Mouse (Mus musculus): ENCODE results near the gene Arhgap45. TPM values are rescaled to one million over a fixed set of nuclear protein-coding genes. Genes with fewer than 3 reads are reported as not detected.

The Arhgap45 gene
- polyA plus RNA-seq, 1 experiment from 2014 or later, result 1.7 TPM

GRCm38 (mm10) chr10:80003374-80004232 is 12.8 kb upstream of the Arhgap45 start:
- H3K4me2 ChIP-seq (replicated peaks), result no peak overlapping the region
- no peaks in the 10 kb centered on the region for H3K36me3 ChIP-seq (replicated peaks; ENCODE audit: control insufficient read depth, insufficient read depth)
- H3K9me3 ChIP-seq (ENCODE audit: control insufficient read depth, low read length), result no peaks in the 10 kb centered on the region
- no peaks in the 10 kb centered on the region for H3K4me1 ChIP-seq (replicated peaks; ENCODE audit: control insufficient read depth, insufficient read depth, low read length)
- ATAC-seq (ENCODE audit: low FRiP score) (no peak), DNase-seq (ENCODE audit: low spot score) (no peak)
- 62% methylated on average over 9 of the region's 9 CpGs for WGBS
- H3K4me3 ChIP-seq (replicated peaks; ENCODE audit: low read length), result no peak overlapping the region
- no peak overlapping the region for H3K27ac ChIP-seq
- no peak overlapping the region for H3K9ac ChIP-seq
- peaks cover 31% of the 10 kb centered on the region for H3K27me3 ChIP-seq (ENCODE audit: control insufficient read depth, insufficient read depth, low read length)

DNA sequence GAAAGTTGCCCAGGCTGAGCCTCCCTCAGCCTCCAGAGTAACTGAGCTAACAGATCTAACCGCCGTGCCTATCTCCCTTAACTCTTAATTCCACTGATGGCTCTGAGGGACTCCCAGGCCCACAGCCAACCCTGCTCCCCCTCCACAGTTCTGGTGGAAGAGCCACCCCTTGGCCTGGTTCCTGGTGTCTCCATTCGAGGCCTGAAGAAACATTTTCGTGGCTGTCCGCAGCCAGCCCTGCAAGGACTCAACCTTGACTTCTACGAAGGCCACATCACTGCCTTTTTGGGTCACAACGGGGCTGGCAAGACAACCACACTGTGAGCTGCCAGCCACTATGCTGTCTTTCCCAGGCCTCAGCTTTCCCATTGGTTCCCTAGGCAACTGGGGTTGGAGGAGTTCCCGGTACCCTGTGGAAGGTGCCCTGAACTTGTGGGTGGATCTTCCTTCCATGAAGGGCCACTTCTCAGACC is 12.2 kb upstream of the Arhgap45 start:
- Histone ChIP-seq H3K27me3 (ENCODE audit: control insufficient read depth, insufficient read depth, low read length) (peaks cover 31% of the 10 kb centered on the region), H3K9ac (no peak overlapping the region), H3K27ac (no peak overlapping the region), H3K4me2 (replicated peaks) (no peak overlapping the region), H3K4me1 (replicated peaks; ENCODE audit: control insufficient read depth, insufficient read depth, low read length) (no peaks in the 10 kb centered on the region), H3K4me3 (replicated peaks; ENCODE audit: low read length) (no peak overlapping the region), H3K9me3 (ENCODE audit: control insufficient read depth, low read length) (no peaks in the 10 kb centered on the region), H3K36me3 (replicated peaks; ENCODE audit: control insufficient read depth, insufficient read depth) (0 out of 2 replicates have a peak, but pooled peaks cover 6% of the 10 kb centered on the region)
- ATAC-seq (ENCODE audit: low FRiP score) (no peak), DNase-seq (ENCODE audit: low spot score) (no peak)
- WGBS, result 90% methylated on average over 8 of the region's 8 CpGs

GRCm38 (mm10) chr10:80011740-80012139 is 4.7 kb upstream of the Arhgap45 start:
- H3K9ac ChIP-seq, result no peak overlapping the region
- no peaks in the 10 kb centered on the region for H3K4me1 ChIP-seq (replicated peaks; ENCODE audit: control insufficient read depth, insufficient read depth, low read length)
- peaks cover 48% of the 10 kb centered on the region for H3K27me3 ChIP-seq (ENCODE audit: control insufficient read depth, insufficient read depth, low read length)
- no peak overlapping the region for H3K4me3 ChIP-seq (replicated peaks; ENCODE audit: low read length)
- peaks cover 26% of the 10 kb centered on the region for H3K9me3 ChIP-seq (ENCODE audit: control insufficient read depth, low read length)
- H3K36me3 ChIP-seq (replicated peaks; ENCODE audit: control insufficient read depth, insufficient read depth), result peaks cover 31% of the 10 kb centered on the region
- DNase-seq (ENCODE audit: low spot score) (no peak), ATAC-seq (ENCODE audit: low FRiP score) (no peak)
- H3K27ac ChIP-seq, result no peak overlapping the region
- 86% methylated on average over 6 of the region's 6 CpGs for WGBS
- no peak overlapping the region for H3K4me2 ChIP-seq (replicated peaks)

DNA sequence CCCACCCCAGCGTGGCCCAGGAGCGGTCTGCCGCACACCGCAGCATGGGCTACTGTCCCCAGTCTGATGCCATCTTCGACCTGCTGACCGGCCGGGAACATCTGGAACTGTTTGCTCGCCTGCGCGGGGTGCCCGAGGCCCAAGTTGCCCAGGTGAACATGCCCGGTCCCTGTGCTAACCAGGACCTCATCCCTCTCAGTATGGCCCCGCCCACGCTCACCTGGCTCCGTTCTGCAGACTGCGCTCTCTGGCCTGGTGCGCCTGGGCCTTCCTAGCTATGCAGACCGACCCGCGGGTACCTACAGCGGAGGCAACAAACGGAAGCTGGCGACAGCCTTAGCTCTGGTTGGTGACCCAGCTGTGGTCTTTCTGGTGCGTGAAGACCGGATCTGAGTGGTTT is 2.8 kb upstream of the Arhgap45 start:
- ATAC-seq (ENCODE audit: low FRiP score), result no peak
- H3K4me2 ChIP-seq (replicated peaks), result no peak overlapping the region
- DNase-seq (ENCODE audit: low spot score), result no peak
- no peak overlapping the region for H3K4me3 ChIP-seq (replicated peaks; ENCODE audit: low read length)
- no peaks in the 10 kb centered on the region for H3K4me1 ChIP-seq (replicated peaks; ENCODE audit: control insufficient read depth, insufficient read depth, low read length)
- H3K9me3 ChIP-seq (ENCODE audit: control insufficient read depth, low read length), result peaks cover 26% of the 10 kb centered on the region
- WGBS, result 36% methylated on average over 25 of the region's 25 CpGs
- peaks cover 50% of the 10 kb centered on the region for H3K27me3 ChIP-seq (ENCODE audit: control insufficient read depth, insufficient read depth, low read length)
- no peak overlapping the region for H3K9ac ChIP-seq
- H3K36me3 ChIP-seq (replicated peaks; ENCODE audit: control insufficient read depth, insufficient read depth), result peaks cover 31% of the 10 kb centered on the region
- no peak overlapping the region for H3K27ac ChIP-seq

DNA sequence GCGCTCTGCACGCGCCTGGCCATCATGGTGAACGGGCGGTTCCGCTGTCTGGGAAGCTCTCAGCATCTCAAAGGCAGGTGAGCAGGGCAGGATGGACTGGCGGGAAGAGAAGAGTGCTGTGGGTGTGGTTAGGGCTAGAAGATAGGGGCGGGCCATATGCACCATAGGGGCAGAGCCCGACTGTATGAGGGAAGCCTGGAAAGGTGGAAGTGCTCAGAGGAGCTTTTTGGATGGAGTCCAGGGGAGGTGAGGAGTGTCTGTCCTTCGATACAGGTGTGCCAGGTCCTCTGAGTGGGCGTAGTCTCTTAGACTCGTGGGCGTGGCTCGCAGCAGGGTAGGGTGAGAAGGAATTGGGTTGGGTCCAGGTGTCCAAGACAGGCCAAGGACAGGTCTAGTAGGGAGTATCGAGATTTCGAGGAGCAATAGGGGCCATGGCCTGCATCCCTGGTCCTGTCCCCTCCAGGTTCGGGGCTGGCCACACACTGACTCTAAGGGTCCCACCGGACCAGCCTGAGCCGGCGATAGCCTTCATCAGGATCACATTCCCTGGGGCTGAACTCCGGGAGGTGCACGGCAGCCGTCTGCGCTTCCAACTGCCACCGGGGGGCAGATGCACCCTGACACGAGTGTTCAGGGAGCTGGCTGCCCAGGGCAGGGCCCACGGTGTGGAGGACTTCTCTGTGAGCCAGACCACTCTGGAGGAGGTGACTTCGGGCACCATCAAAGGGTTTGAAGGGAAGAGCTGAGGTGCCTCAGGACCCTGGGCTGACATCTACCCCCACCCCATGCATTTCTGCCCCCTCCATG is 1.8 kb upstream of the Arhgap45 start:
- no peak for ATAC-seq (ENCODE audit: low FRiP score)
- Histone ChIP-seq H3K27ac (no peak overlapping the region), H3K36me3 (replicated peaks; ENCODE audit: control insufficient read depth, insufficient read depth) (peaks cover 22% of the 10 kb centered on the region), H3K9ac (no peak overlapping the region), H3K4me2 (replicated peaks) (no peak overlapping the region), H3K4me1 (replicated peaks; ENCODE audit: control insufficient read depth, insufficient read depth, low read length) (no peaks in the 10 kb centered on the region), H3K27me3 (ENCODE audit: control insufficient read depth, insufficient read depth, low read length) (peaks cover 60% of the 10 kb centered on the region), H3K4me3 (replicated peaks; ENCODE audit: low read length) (no peak overlapping the region), H3K9me3 (ENCODE audit: control insufficient read depth, low read length) (peaks cover 24% of the 10 kb centered on the region)
- no peak for DNase-seq (ENCODE audit: low spot score)
- 24% methylated on average over 28 of the region's 28 CpGs for WGBS

GRCm38 (mm10) chr10:80015583-80015982 is 870 bp upstream of the Arhgap45 start:
- 87% methylated on average over 10 of the region's 10 CpGs for WGBS
- Histone ChIP-seq H3K4me1 (replicated peaks; ENCODE audit: control insufficient read depth, insufficient read depth, low read length) (no peaks in the 10 kb centered on the region), H3K27ac (no peak overlapping the region), H3K9me3 (ENCODE audit: control insufficient read depth, low read length) (peaks cover 15% of the 10 kb centered on the region), H3K4me3 (replicated peaks; ENCODE audit: low read length) (no peak overlapping the region), H3K4me2 (replicated peaks) (no peak overlapping the region), H3K27me3 (ENCODE audit: control insufficient read depth, insufficient read depth, low read length) (peaks cover 69% of the 10 kb centered on the region), H3K9ac (no peak overlapping the region), H3K36me3 (replicated peaks; ENCODE audit: control insufficient read depth, insufficient read depth) (peaks cover 14% of the 10 kb centered on the region)
- DNase-seq (ENCODE audit: low spot score) (no peak), ATAC-seq (ENCODE audit: low FRiP score) (no peak)

DNA sequence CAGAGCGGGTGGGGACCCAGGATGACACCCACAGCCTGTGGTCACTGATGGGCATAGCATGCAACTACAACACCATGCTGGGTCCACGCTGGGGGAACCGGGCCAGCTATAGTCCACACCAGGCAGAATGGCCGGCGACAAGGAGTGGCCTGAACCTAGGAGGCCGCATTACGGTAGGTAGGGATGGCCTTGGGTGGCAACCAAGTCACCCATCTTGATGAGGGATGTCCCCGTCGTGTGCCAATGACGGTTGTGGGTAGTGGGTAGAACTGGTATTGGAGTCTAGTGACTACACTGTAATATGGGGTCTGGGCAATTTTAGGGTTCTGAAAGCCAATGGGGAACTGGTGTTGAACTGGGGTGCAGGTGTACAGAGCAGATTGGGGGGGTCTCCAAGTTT is 478 bp downstream of the Arhgap45 start:
- Histone ChIP-seq H3K4me3 (replicated peaks; ENCODE audit: low read length) (no peak overlapping the region), H3K4me1 (replicated peaks; ENCODE audit: control insufficient read depth, insufficient read depth, low read length) (no peaks in the 10 kb centered on the region), H3K27ac (no peak overlapping the region), H3K36me3 (replicated peaks; ENCODE audit: control insufficient read depth, insufficient read depth) (peaks cover 4% of the 10 kb centered on the region; the same call in 1 of the 2 replicates), H3K9ac (no peak overlapping the region), H3K4me2 (replicated peaks) (no peak overlapping the region), H3K27me3 (ENCODE audit: control insufficient read depth, insufficient read depth, low read length) (peaks cover 65% of the 10 kb centered on the region), H3K9me3 (ENCODE audit: control insufficient read depth, low read length) (peaks cover 1% of the 10 kb centered on the region; the same call in 1 of the 2 replicates)
- 89% methylated on average over 10 of the region's 10 CpGs for WGBS
- ATAC-seq (ENCODE audit: low FRiP score) (no peak), DNase-seq (ENCODE audit: low spot score) (no peak)

GRCm38 (mm10) chr10:80017361-80017760 is 908 bp downstream of the Arhgap45 start:
- ATAC-seq (ENCODE audit: low FRiP score), result no peak
- no peak overlapping the region for H3K9ac ChIP-seq
- H3K36me3 ChIP-seq (replicated peaks; ENCODE audit: control insufficient read depth, insufficient read depth), result no peaks in the 10 kb centered on the region
- H3K27me3 ChIP-seq (ENCODE audit: control insufficient read depth, insufficient read depth, low read length), result peaks cover 61% of the 10 kb centered on the region
- no peaks in the 10 kb centered on the region for H3K4me1 ChIP-seq (replicated peaks; ENCODE audit: control insufficient read depth, insufficient read depth, low read length)
- DNase-seq (ENCODE audit: low spot score), result no peak
- no peak overlapping the region for H3K27ac ChIP-seq
- no peak overlapping the region for H3K4me3 ChIP-seq (replicated peaks; ENCODE audit: low read length)
- 81% methylated on average over 3 of the region's 3 CpGs for WGBS
- H3K4me2 ChIP-seq (replicated peaks), result no peak overlapping the region
- H3K9me3 ChIP-seq (ENCODE audit: control insufficient read depth, low read length), result no peaks in the 10 kb centered on the region

DNA sequence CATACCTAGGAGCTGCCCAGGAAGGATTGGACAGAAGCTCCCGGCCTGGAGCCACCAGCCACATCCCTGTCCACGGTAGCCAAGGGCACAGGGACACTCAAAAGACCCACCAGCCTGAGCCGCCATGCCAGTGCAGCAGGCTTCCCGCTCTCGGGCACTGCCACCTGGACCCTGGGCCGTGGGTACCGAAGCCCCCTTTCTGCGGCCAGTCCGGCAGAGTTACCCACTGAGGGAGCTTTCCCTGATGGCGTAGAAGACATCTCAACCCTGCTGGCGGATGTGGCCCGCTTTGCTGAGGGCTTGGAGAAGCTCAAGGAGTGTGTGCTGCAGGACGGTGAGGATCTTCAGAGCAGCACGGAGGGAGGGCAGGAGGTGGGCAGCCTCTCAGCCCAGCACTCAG is 1.3 kb downstream of the Arhgap45 start:
- no peak overlapping the region for H3K4me3 ChIP-seq (replicated peaks; ENCODE audit: low read length)
- peaks cover 57% of the 10 kb centered on the region for H3K27me3 ChIP-seq (ENCODE audit: control insufficient read depth, insufficient read depth, low read length)
- ATAC-seq (ENCODE audit: low FRiP score), result no peak
- no peak overlapping the region for H3K4me2 ChIP-seq (replicated peaks)
- no peaks in the 10 kb centered on the region for H3K9me3 ChIP-seq (ENCODE audit: control insufficient read depth, low read length)
- H3K9ac ChIP-seq, result no peak overlapping the region
- no peak overlapping the region for H3K27ac ChIP-seq
- H3K4me1 ChIP-seq (replicated peaks; ENCODE audit: control insufficient read depth, insufficient read depth, low read length), result no peaks in the 10 kb centered on the region
- 81% methylated on average over 14 of the region's 14 CpGs for WGBS
- no peaks in the 10 kb centered on the region for H3K36me3 ChIP-seq (replicated peaks; ENCODE audit: control insufficient read depth, insufficient read depth)
- DNase-seq (ENCODE audit: low spot score), result no peak
